Mouse (Mus musculus): ENCODE data around the gene Ucn3. TPM values are rescaled to one million over a fixed set of nuclear protein-coding genes. Genes with fewer than 3 reads are reported as not detected.

The Ucn3 gene
- polyA plus RNA-seq, 1 experiment from 2014 or later, result not detected

DNA sequence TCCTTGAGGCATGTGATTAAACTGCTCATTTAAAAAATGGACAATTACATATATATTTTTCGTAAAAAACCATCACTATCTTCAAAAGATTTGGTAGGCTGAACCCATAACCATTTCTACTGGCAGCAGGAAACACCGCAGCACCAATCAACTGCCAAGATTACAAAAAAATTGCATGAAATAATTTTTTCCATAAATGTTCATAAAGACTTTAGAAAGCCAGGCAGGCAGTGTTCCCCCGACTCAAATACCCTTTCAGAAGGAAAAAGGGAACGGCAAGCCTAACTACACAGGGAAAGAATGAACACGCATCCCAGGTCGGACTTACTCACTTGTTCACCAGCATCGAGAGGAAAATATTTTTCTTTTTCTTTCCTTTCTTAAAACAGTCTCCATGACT lies 52.5 kb downstream of the Ucn3 start:
- H3K27me3 ChIP-seq (ENCODE audit: control insufficient read depth, insufficient read depth, low read length), result no peaks in the 10 kb centered on the region
- H3K36me3 ChIP-seq (ENCODE audit: control insufficient read depth, insufficient read depth, low read length), result peaks cover 13% of the 10 kb centered on the region
- H3K4me1 ChIP-seq (ENCODE audit: control insufficient read depth in 2 of 2, insufficient read depth in 2 of 2, low read length in 2 of 2), result peaks cover 3 to 13% of the 10 kb centered on the region in 2 experiments; a peak in 3 of 4 replicates
- 8% methylated on average over 7 of the region's 7 CpGs for WGBS
- H3K9me3 ChIP-seq (ENCODE audit: control insufficient read depth, low read length), result no peaks in the 10 kb centered on the region
- no peak for ATAC-seq (ENCODE audit: insufficient number of reproducible peaks, insufficient read depth, low FRiP score, low read depth)
- peak overlapping the region; percentile 85 for H3K9ac ChIP-seq (ENCODE audit: low read length)
- peak overlapping the region; percentile 56 to 91 for H3K4me3 ChIP-seq (ENCODE audit: control insufficient read depth in 1 of 2, insufficient read depth in 1 of 2, low read depth in 1 of 2, low read length in 2 of 2)
- H3K4me2 ChIP-seq (ENCODE audit: low read length), result peak overlapping the region; percentile 74
- H3K27ac ChIP-seq (replicated peaks in 1 of 2; ENCODE audit: control insufficient read depth in 1 of 2, insufficient read depth in 1 of 2, low read depth in 2 of 2, low read length in 2 of 2), result peak overlapping the region in 1 of 2 experiments; percentile 3; a peak in 1 of 4 replicates

DNA sequence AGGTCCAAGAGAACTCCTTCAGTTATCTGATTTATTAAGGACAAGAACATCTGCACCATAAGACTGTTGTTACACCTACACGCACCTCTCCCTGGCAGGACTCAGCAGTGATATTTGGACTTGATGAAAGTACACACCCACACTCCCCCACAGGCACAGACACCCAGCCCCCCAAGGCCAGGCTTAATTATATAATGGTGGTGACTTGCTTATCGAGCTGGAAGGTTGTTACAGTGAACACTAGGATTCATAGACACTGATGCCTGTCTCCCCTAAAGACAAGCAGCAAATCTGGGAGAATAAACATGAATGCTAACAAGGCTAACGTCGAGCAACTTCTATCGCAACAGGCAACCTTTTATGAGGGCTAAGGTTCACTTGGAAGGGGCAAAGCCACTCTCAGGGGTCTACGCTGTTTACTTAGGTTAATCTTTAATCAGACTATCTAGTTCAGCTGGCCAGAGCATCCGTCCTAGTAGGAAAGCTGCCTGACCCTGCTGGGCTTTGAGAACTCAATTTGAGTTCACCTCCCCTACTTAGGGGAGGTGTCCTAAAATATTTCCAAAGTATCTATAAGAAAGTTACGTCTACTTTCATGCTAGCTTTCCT lies 53.6 kb downstream of the Ucn3 start:
- Histone ChIP-seq H3K27me3 (ENCODE audit: control insufficient read depth, insufficient read depth, low read length) (no peaks in the 10 kb centered on the region), H3K4me1 (ENCODE audit: control insufficient read depth in 2 of 2, insufficient read depth in 2 of 2, low read length in 2 of 2) (peaks cover 3 to 13% of the 10 kb centered on the region in 2 experiments; a peak in 3 of 4 replicates), H3K27ac (replicated peaks in 1 of 2; ENCODE audit: control insufficient read depth in 1 of 2, insufficient read depth in 1 of 2, low read depth in 2 of 2, low read length in 2 of 2) (no peak overlapping the region), H3K9ac (ENCODE audit: low read length) (peak overlapping the region; percentile 85), H3K9me3 (ENCODE audit: control insufficient read depth, low read length) (no peaks in the 10 kb centered on the region), H3K4me3 (ENCODE audit: control insufficient read depth in 1 of 2, insufficient read depth in 1 of 2, low read depth in 1 of 2, low read length in 2 of 2) (peak overlapping the region; percentile 7 to 56; a peak in 3 of 4 replicates), H3K36me3 (ENCODE audit: control insufficient read depth, insufficient read depth, low read length) (peaks cover 23% of the 10 kb centered on the region), H3K4me2 (ENCODE audit: low read length) (peak overlapping the region; percentile 74)
- ATAC-seq (ENCODE audit: insufficient number of reproducible peaks, insufficient read depth, low FRiP score, low read depth), result no peak
- 44% methylated on average over 8 of the region's 8 CpGs for WGBS

Small RNA genes within 50 kb of the gene (microRNA-seq; reads per million reads assigned to microRNA genes)
- not detected for gene Gm22460

Other genes starting within 250 kb of the Ucn3 start
- not detected in 2 replicates for gene Calml3, start 141.0 kb downstream of the Ucn3 start, polyA plus RNA-seq (2014; fragmentation: Nextera tagmentation; extraction: Ambion mirVana)
- gene Calm4, start 107.6 kb downstream of the Ucn3 start, polyA plus RNA-seq (2014; fragmentation: Nextera tagmentation; extraction: Ambion mirVana), result not detected in 2 replicates
- gene Calm5, start 91.2 kb downstream of the Ucn3 start, polyA plus RNA-seq (2014; fragmentation: Nextera tagmentation; extraction: Ambion mirVana), result not detected in 2 replicates
- gene Net1, start 27.1 kb downstream of the Ucn3 start, polyA plus RNA-seq (2014; fragmentation: Nextera tagmentation; extraction: Ambion mirVana), result 31.9 and 32.8 TPM in 2 replicates
- gene Tubal3, start 27.1 kb downstream of the Ucn3 start, polyA plus RNA-seq (2014; fragmentation: Nextera tagmentation; extraction: Ambion mirVana), result not detected in 2 replicates
- gene Akr1c14, start 103.7 kb upstream of the Ucn3 start, polyA plus RNA-seq (2014; fragmentation: Nextera tagmentation; extraction: Ambion mirVana), result 2.0 and 3.1 TPM in 2 replicates
- 0.39 TPM in 1 of 2 replicates, not detected in the other for gene Akr1c18, start 205.3 kb upstream of the Ucn3 start, polyA plus RNA-seq (2014; fragmentation: Nextera tagmentation; extraction: Ambion mirVana)
- gene Akr1c13, start 245.8 kb upstream of the Ucn3 start, polyA plus RNA-seq (2014; fragmentation: Nextera tagmentation; extraction: Ambion mirVana), result 1.2 and 2.8 TPM in 2 replicates

All from heart, embryonic 14.5 days (tissue).